Mouse (Mus musculus) forebrain, embryonic 14.5 days (tissue): ENCODE data around the gene Dhx33. TPM values are rescaled to one million over a fixed set of nuclear protein-coding genes. Genes with fewer than 3 reads are reported as not detected.
A peak's percentile ranks its signal among the peaks of the same experiment; 100 is the strongest.

Experiments used
- ATAC-seq: fragments of 200-750 bp; cut with Nextera tagmentation; 2 replicates; pipeline ENCODE4 v1.8.0; 2017; ENCODE audit warnings: mild to moderate bottlenecking, moderate library complexity
- DNase-seq: peaks from one replicate; pipeline ENCODE4 v3.0.0-alpha.2; 2015; ENCODE audit warnings: low spot score
- H3K27ac ChIP-seq: fragments of 300-500 bp; sonication (generic); 2 replicates; pipeline ENCODE4 v1.5.1; 2014; ENCODE audit warnings: low read depth, mild to moderate bottlenecking, control low read depth, low read length, moderate library complexity
- H3K27me3 ChIP-seq: fragments of 300-500 bp; sonication (generic); replicated peaks from 2 replicates; pipeline ENCODE4 v1.6.1; 2014; ENCODE audit warnings: low read length, control low read depth, mixed read lengths; ENCODE audit not compliant: control insufficient read depth, insufficient read depth
- H3K36me3 ChIP-seq: fragments of 300-500 bp; sonication (generic); 2 replicates; pipeline ENCODE4 v1.6.1; 2014; ENCODE audit warnings: low read length, control low read depth; ENCODE audit not compliant: control insufficient read depth, insufficient read depth
- H3K4me1 ChIP-seq: fragments of 300-500 bp; sonication (generic); 2 replicates; pipeline ENCODE4 v1.6.1; 2014; ENCODE audit warnings: antibody characterized with exemption, low read length, control low read depth; ENCODE audit not compliant: control insufficient read depth, insufficient read depth
- H3K4me2 ChIP-seq: fragments of 300-500 bp; sonication (generic); 2 replicates; pipeline ENCODE4 v1.6.1; 2014; ENCODE audit warnings: mild to moderate bottlenecking, control low read depth, low read length
- H3K4me3 ChIP-seq: fragments of 300-500 bp; sonication (generic); 2 replicates; pipeline ENCODE4 v1.5.1; 2014; ENCODE audit warnings: low read depth, low read length, control low read depth
- H3K9ac ChIP-seq: fragments of 300-500 bp; sonication (generic); 2 replicates; pipeline ENCODE4 v1.6.1; 2014; ENCODE audit warnings: mild to moderate bottlenecking, low read length, control low read depth, moderate library complexity
- H3K9me3 ChIP-seq: fragments of 300-500 bp; sonication (generic); replicated peaks from 2 replicates; pipeline ENCODE4 v1.6.1; 2016; ENCODE audit warnings: low read length, control low read depth, mixed read lengths; ENCODE audit not compliant: control insufficient read depth
- WGBS: fragments of 180-500 bp; shearing (Covaris S2); extraction: QIAGEN DNeasy Blood & Tissue Kit; methylation state at CpG from one replicate; pipeline ENCODE4 v1.1.7; 2014; 5-methylcytosine and 5-hydroxymethylcytosine counted together
- polyA plus RNA-seq: library from polyadenylated mRNA; unstranded; fragments of >200 nt; fragmentation: Nextera tagmentation; extraction: Ambion mirVana; gene quantifications from 2 replicates; pipeline ENCODE4 v1.2.1, GENCODE M21; 2014

Dhx33 gene
- polyA plus RNA-seq, 1 experiment from 2014 or later, result 11.9 TPM

DNA sequence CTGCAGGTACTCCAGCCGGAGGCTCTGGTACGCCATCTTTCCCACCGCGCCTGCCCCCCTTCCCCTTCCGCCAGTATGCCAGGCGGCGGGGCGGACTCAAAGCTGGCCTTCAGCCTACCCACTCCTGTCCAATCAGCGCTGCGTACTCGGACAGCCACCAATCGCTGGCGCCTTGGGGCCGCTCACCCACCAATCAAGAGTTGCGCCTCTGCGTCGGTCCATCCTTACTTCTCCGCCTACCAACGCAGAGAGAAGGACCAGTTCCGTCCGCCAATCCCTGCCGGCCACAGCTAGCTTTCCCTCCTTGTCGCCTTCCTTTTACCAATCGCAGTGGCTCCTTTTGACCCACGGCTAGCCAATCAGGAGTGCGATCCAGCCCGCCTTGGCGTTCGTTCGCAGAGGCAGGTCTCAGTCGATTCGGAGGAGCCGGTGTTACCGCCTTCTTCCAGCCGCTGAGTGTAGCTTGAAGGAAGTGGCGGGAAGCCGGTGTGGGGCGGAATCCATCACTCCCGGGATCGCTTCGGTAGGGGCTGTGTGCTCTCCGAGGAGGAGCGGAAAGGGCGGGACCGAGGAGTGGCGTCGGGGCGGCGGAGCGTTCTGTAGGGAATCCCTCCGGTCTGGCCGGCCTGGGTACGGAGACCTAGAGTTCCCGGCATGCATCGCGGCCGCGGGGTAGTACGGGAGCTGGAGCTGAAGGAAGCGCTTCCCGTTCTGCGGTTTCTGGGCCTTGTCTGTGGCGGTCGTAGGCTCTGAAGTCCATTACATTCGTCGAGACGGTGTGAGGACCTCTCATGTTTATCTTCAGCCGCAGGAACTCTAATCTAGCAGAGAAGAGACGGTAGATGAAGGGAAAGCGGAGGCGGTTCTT, 15.2 kb upstream of the Dhx33 start, which contains the start of the genes Mis12 and Derl2:
TSS of gene Mis12 (plus strand) at position 411 of the 868 bp plus-strand sequence.
TSS of gene Derl2 (minus strand) at position 641 of the 868 bp plus-strand sequence.
- peak; percentile 99 for ATAC-seq
- peaks cover 34% of the 10 kb centered on the region for H3K4me1 ChIP-seq

DNA sequence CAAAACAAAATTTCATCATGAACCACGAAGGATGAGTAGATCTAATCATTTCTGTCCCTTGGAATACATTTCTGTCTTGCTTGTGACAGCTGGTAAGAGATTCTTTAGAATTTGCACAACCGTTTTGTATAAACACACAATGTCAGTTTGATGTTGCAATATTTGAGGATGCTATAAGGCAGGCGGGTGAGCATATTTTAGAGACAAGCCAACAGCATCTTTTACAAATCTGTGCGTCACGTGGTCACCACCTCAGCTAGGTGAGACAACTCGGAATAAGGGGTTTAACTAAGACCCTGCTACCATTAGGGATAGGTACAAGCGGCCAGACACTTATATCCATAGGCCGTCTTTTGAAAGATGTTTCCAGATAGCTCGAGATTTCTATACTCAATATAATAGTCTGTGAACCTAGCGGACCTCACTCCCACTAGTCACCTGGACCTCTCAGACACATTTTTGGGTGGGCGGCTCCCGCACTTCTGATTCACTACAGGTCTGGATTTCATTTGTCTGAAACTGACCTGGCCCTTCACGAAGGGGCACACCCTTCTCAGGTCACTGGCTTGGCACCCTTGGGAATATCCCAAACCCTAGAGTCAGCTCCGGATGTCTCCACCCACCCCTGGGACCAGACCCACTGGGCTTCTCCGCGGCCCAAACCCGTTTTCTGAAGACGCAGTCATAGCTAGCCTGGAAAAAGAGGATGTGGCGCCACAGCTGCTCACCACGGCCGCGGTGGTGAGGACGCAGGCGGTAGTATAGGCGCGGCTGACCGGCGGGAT, 14.4 kb upstream of the Dhx33 start:
- Histone ChIP-seq H3K27ac (peak overlapping the region; percentile 45), H3K9me3 (no peaks in the 10 kb centered on the region), H3K4me2 (peak overlapping the region; percentile 82), H3K9ac (peak overlapping the region; percentile 79), H3K36me3 (peaks cover 10% of the 10 kb centered on the region), H3K27me3 (no peaks in the 10 kb centered on the region), H3K4me3 (peak overlapping the region; percentile 70), H3K4me1 (peaks cover 34% of the 10 kb centered on the region)
- ATAC-seq (peak; percentile 31; the same call in 1 of the 2 replicates), DNase-seq (no peak)
- 6% methylated on average over 28 of the region's 28 CpGs for WGBS

More for the DNA sequence above, 15.2 kb upstream of the Dhx33 start, which contains the start of the genes Mis12 and Derl2:
- under 1% methylated on average over 70 of the region's 71 CpGs for WGBS
- no peaks in the 10 kb centered on the region for H3K9me3 ChIP-seq
- H3K4me2 ChIP-seq, result peak within 1 kb of the TSS; percentile 82
- H3K9ac ChIP-seq, result peak within 1 kb of the TSS; percentile 81
- H3K27me3 ChIP-seq, result no peaks in the 10 kb centered on the region
- H3K27ac ChIP-seq, result peak within 1 kb of the TSS; percentile 82
- H3K36me3 ChIP-seq, result peaks cover 7% of the 10 kb centered on the region; the same call in 1 of the 2 replicates
- DNase-seq, result peak; percentile 99
- peak within 1 kb of the TSS; percentile 70 for H3K4me3 ChIP-seq

DNA sequence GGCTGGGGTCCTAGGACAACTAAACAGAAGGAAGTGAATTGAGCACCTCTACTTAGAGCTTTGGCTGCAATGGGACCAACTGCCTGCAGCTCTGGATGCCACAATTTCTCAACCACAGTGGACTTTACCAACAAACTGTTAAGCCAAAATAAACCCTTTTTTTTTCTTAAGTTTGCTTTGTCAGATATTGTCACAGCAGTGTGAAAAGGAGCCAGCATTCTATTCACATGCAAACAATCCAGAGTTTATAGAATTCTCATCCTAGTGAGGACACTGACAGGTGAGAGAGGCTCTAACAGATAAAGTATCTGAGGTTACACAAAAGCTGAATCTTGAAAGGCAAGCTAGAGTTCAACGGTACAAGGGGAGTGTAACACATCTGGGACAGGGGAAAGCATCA, 12.8 kb upstream of the Dhx33 start:
- 88% methylated on average over 1 of the region's 1 CpGs for WGBS

GRCm38 (mm10) chr11:71012743-71013142, 8.5 kb upstream of the Dhx33 start:
- Histone ChIP-seq H3K27ac (no peak overlapping the region), H3K27me3 (no peaks in the 10 kb centered on the region), H3K9me3 (no peaks in the 10 kb centered on the region), H3K4me2 (no peak overlapping the region), H3K4me1 (peaks cover 12% of the 10 kb centered on the region), H3K9ac (no peak overlapping the region), H3K4me3 (no peak overlapping the region), H3K36me3 (peaks cover 59% of the 10 kb centered on the region)
- WGBS, result 90% methylated on average over 7 of the region's 7 CpGs
- ATAC-seq (no peak), DNase-seq (no peak)

More for the DNA sequence above, 12.8 kb upstream of the Dhx33 start:
- H3K9ac ChIP-seq, result no peak overlapping the region
- ATAC-seq (no peak), DNase-seq (no peak)
- peaks cover 20% of the 10 kb centered on the region for H3K36me3 ChIP-seq
- H3K9me3 ChIP-seq, result no peaks in the 10 kb centered on the region
- 0 out of 2 replicates have a peak overlapping the region, but pooled peaks have one; percentile 5 for H3K4me2 ChIP-seq
- H3K27ac ChIP-seq, result no peak overlapping the region
- H3K4me1 ChIP-seq, result peaks cover 27% of the 10 kb centered on the region
- H3K4me3 ChIP-seq, result no peak overlapping the region
- H3K27me3 ChIP-seq, result no peaks in the 10 kb centered on the region

DNA sequence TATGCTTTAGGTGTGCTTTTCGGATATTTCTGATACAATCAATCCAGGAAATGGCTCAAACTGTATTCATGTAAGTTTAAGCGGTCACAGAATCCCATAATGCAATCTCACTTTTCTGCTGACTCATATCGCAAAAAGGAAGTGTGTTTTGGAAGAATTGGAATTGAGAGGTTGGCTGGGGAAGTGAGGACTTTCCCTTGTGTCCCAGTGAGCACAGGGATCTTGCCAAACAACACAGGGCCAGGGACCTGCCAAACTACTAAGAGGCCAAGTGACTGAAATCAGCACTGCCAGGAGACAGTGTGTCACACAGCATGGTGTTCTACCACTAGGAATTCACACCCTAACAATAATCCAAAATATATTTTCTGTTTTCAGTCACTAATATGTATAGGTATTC, 4.1 kb upstream of the Dhx33 start:
- Histone ChIP-seq H3K27ac (no peak overlapping the region), H3K9me3 (no peaks in the 10 kb centered on the region), H3K27me3 (no peaks in the 10 kb centered on the region), H3K4me1 (peaks cover 2% of the 10 kb centered on the region), H3K4me3 (no peak overlapping the region), H3K9ac (no peak overlapping the region), H3K36me3 (peaks cover 53% of the 10 kb centered on the region), H3K4me2 (no peak overlapping the region)
- no peak for ATAC-seq
- 91% methylated on average over 3 of the region's 3 CpGs for WGBS
- no peak for DNase-seq

- Histone ChIP-seq H3K4me2 (no peak overlapping the region), H3K27ac (no peak overlapping the region), H3K27me3 (no peaks in the 10 kb centered on the region), H3K9ac (no peak overlapping the region), H3K9me3 (no peaks in the 10 kb centered on the region), H3K4me1 (peaks cover 7% of the 10 kb centered on the region), H3K36me3 (peaks cover 50% of the 10 kb centered on the region), H3K4me3 (no peak overlapping the region)
- WGBS, result 93% methylated on average over 7 of the region's 7 CpGs
- DNase-seq (no peak), ATAC-seq (no peak)
Measured at GRCm38 (mm10) chr11:71007831-71008230, 3.6 kb upstream of the Dhx33 start.

GRCm38 (mm10) chr11:71007026-71007425, 2.8 kb upstream of the Dhx33 start:
- Histone ChIP-seq H3K9ac (no peak overlapping the region), H3K36me3 (peaks cover 42% of the 10 kb centered on the region), H3K4me3 (no peak overlapping the region), H3K9me3 (no peaks in the 10 kb centered on the region), H3K27me3 (no peaks in the 10 kb centered on the region), H3K27ac (no peak overlapping the region), H3K4me2 (no peak overlapping the region), H3K4me1 (peaks cover 10% of the 10 kb centered on the region)
- 94% methylated on average over 6 of the region's 6 CpGs for WGBS
- ATAC-seq (no peak), DNase-seq (no peak)

GRCm38 (mm10) chr11:71005046-71005445, 809 bp upstream of the Dhx33 start:
- H3K27ac ChIP-seq, result no peak overlapping the region
- H3K4me1 ChIP-seq, result peaks cover 10% of the 10 kb centered on the region
- no peak for ATAC-seq

More at GRCm38 (mm10) chr11:71005046-71005445, 809 bp upstream of the Dhx33 start:
- peaks cover 34% of the 10 kb centered on the region for H3K36me3 ChIP-seq
- no peak overlapping the region; the same call in 1 of the 2 replicates for H3K9ac ChIP-seq
- peak overlapping the region; percentile 93 for H3K4me2 ChIP-seq
- no peak for DNase-seq
- peak overlapping the region; percentile 91 for H3K4me3 ChIP-seq
- no peaks in the 10 kb centered on the region for H3K27me3 ChIP-seq
- no peaks in the 10 kb centered on the region for H3K9me3 ChIP-seq
- WGBS, result 50% methylated on average over 5 of the region's 5 CpGs
